Mouse (Mus musculus) kidney, embryonic 14.5 days (tissue): ENCODE results near the gene Ccdc39. TPM values are rescaled to one million over a fixed set of nuclear protein-coding genes. Genes with fewer than 3 reads are reported as not detected.
A peak's percentile ranks its signal among the peaks of the same experiment; 100 is the strongest.

Experiments
- ATAC-seq: fragments of 200-750 bp; cut with Nextera tagmentation; 2 replicates; pipeline ENCODE4 v1.8.0; 2017; ENCODE audit warnings: moderate number of reproducible peaks, mild to moderate bottlenecking, moderate TSS enrichment, moderate library complexity; ENCODE audit not compliant: low FRiP score, low TSS enrichment
- H3K27ac ChIP-seq: fragments of 300-500 bp; sonication (generic); 2 replicates; pipeline ENCODE4 v1.5.1; 2014; ENCODE audit warnings: low read depth, mild to moderate bottlenecking, low read length, moderate library complexity, mixed read lengths
- H3K27me3 ChIP-seq: fragments of 300-500 bp; sonication (generic); 2 replicates; pipeline ENCODE4 v1.6.1; 2014; ENCODE audit warnings: mild to moderate bottlenecking, low read length; ENCODE audit not compliant: control insufficient read depth, insufficient read depth
- H3K36me3 ChIP-seq: fragments of 300-500 bp; sonication (generic); 2 replicates; pipeline ENCODE4 v1.6.1; 2014; ENCODE audit warnings: low read length, mixed read lengths; ENCODE audit not compliant: control insufficient read depth, insufficient read depth
- H3K4me1 ChIP-seq: fragments of 300-500 bp; sonication (generic); 2 replicates; pipeline ENCODE4 v1.6.1; 2014; ENCODE audit warnings: low read length, mixed read lengths; ENCODE audit not compliant: control insufficient read depth, insufficient read depth
- H3K4me2 ChIP-seq: fragments of 300-500 bp; sonication (generic); replicated peaks from 2 replicates; pipeline ENCODE4 v1.6.1; 2014; ENCODE audit warnings: low read depth, mild to moderate bottlenecking, low read length
- H3K4me3 ChIP-seq: fragments of 300-500 bp; sonication (generic); 2 replicates; pipeline ENCODE4 v1.5.1; 2014; ENCODE audit warnings: mild to moderate bottlenecking, low read length
- H3K9ac ChIP-seq: fragments of 300-500 bp; sonication (generic); 2 replicates; pipeline ENCODE4 v1.6.1; 2014; ENCODE audit warnings: low read depth, mild to moderate bottlenecking, low read length, moderate library complexity
- H3K9me3 ChIP-seq: fragments of 300-500 bp; sonication (generic); 2 replicates; pipeline ENCODE4 v1.6.1; 2016; ENCODE audit warnings: low read length; ENCODE audit not compliant: control insufficient read depth
- WGBS: fragments of 180-500 bp; shearing (Covaris S2); extraction: QIAGEN DNeasy Blood & Tissue Kit; methylation state at CpG from one replicate; pipeline ENCODE4 v1.1.7; 2014; 5-methylcytosine and 5-hydroxymethylcytosine counted together
- polyA plus RNA-seq: library from polyadenylated mRNA; unstranded; fragments of >200 nt; fragmentation: Nextera tagmentation; extraction: Ambion mirVana; gene quantifications from 2 replicates; pipeline ENCODE4 v1.2.1, GENCODE M21; 2014

Ccdc39 gene
- 4.4 and 4.8 TPM in 2 replicates for polyA plus RNA-seq

GRCm38 (mm10) chr3:33843801-33844632 is at the start of gene Ccdc39:
Gene Ccdc39, minus strand, starts transcription at chr3:33844310.
- peak; percentile 94 for ATAC-seq
- peak within 1 kb of the TSS; percentile 72 for H3K9ac ChIP-seq
- H3K4me1 ChIP-seq: no peaks in the 10 kb centered on the region
- WGBS: 5% methylated on average over 26 of the region's 26 CpGs
- no peaks in the 10 kb centered on the region for H3K9me3 ChIP-seq
- H3K36me3 ChIP-seq: no peaks in the 10 kb centered on the region
- peak within 1 kb of the TSS; percentile 87 for H3K4me2 ChIP-seq
- H3K27me3 ChIP-seq: no peaks in the 10 kb centered on the region
- H3K4me3 ChIP-seq: peak within 1 kb of the TSS; percentile 54
- H3K27ac ChIP-seq: no peak within 1 kb of the TSS

GRCm38 (mm10) chr3:33893433-33893832 is 49.3 kb upstream of the Ccdc39 start:
- no peak overlapping the region for H3K4me2 ChIP-seq
- ATAC-seq: no peak
- H3K36me3 ChIP-seq: no peaks in the 10 kb centered on the region
- 92% methylated on average over 5 of the region's 5 CpGs for WGBS
- H3K27ac ChIP-seq: no peak overlapping the region
- no peaks in the 10 kb centered on the region for H3K4me1 ChIP-seq
- no peak overlapping the region for H3K4me3 ChIP-seq
- H3K9me3 ChIP-seq: no peaks in the 10 kb centered on the region
- H3K9ac ChIP-seq: no peak overlapping the region
- H3K27me3 ChIP-seq: no peaks in the 10 kb centered on the region

DNA sequence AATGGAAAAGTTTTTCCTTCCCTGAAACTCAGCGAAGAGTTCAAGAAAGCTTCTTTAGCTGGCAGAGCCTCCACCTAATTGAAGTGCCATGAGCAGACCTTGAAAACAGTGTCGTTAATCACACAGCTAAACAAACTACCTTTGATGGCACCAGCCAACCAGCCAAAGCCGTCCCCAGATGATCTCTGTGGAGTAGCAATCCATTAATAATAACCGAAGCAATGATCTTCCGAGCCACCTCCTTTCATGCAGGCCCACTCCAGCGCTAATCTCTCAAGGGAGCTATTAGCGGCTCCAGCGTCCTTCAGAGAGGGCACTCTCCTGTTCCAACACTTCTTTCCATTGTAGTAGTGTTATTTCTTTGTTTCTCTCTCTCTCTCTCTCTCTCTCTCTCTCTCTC is 43.3 kb upstream of the Ccdc39 start:
- ATAC-seq: no peak
- H3K27me3 ChIP-seq: no peaks in the 10 kb centered on the region
- no peak overlapping the region for H3K27ac ChIP-seq
- no peaks in the 10 kb centered on the region for H3K9me3 ChIP-seq
- no peak overlapping the region for H3K4me3 ChIP-seq
- H3K4me1 ChIP-seq: no peaks in the 10 kb centered on the region
- WGBS: 38% methylated on average over 8 of the region's 8 CpGs
- no peak overlapping the region for H3K9ac ChIP-seq
- H3K4me2 ChIP-seq: no peak overlapping the region
- no peaks in the 10 kb centered on the region for H3K36me3 ChIP-seq

DNA sequence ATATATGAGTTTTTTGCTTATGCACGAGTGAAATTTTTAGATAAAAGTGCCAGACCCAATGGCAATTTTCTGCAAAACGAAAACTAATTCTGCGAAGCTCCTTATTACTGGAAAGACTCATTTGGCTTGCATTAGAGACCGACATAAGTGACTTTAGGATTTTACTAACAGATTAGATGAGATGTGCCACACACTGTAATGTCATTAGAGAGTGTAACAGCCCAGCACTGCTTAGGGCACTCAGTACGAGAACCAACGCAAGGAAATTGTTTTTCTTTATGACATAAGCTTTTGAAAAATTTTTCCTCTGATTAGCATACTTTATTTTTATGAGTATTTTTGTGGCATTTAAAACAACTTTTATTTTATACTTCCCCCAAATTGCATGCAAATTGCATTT is 39.0 kb upstream of the Ccdc39 start:
- Histone ChIP-seq H3K27me3 (no peaks in the 10 kb centered on the region), H3K36me3 (no peaks in the 10 kb centered on the region), H3K9ac (no peak overlapping the region), H3K4me3 (no peak overlapping the region), H3K27ac (no peak overlapping the region), H3K9me3 (no peaks in the 10 kb centered on the region), H3K4me1 (no peaks in the 10 kb centered on the region), H3K4me2 (no peak overlapping the region)
- ATAC-seq: no peak
- WGBS: 88% methylated on average over 6 of the region's 6 CpGs

DNA sequence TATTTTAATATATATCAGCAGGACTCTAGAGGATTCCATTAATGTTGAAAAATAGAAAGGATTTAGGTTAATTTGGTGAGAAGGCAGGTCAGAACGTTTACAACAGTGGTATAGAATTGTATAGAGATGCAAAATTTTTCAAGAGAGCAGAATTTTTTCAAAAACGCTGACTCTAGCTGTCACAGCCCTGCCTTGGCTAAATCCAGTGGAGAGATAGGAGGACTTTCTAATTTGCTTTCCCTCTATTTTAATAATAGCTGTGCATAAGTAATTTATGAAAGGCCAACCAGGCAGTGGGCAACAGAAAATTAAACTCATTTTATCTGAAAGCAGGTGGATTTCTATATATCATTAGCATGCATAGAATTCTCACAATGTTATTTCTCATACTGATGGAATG is 38.6 kb upstream of the Ccdc39 start:
- H3K9me3 ChIP-seq: no peaks in the 10 kb centered on the region
- 70% methylated on average over 2 of the region's 2 CpGs for WGBS
- no peak overlapping the region for H3K9ac ChIP-seq
- H3K4me2 ChIP-seq: no peak overlapping the region
- H3K27me3 ChIP-seq: no peaks in the 10 kb centered on the region
- no peaks in the 10 kb centered on the region for H3K4me1 ChIP-seq
- H3K36me3 ChIP-seq: no peaks in the 10 kb centered on the region
- no peak overlapping the region for H3K4me3 ChIP-seq
- H3K27ac ChIP-seq: no peak overlapping the region
- no peak for ATAC-seq

GRCm38 (mm10) chr3:33878661-33879060 is 34.6 kb upstream of the Ccdc39 start:
- Histone ChIP-seq H3K27me3 (no peaks in the 10 kb centered on the region), H3K9me3 (no peaks in the 10 kb centered on the region), H3K36me3 (no peaks in the 10 kb centered on the region), H3K4me3 (no peak overlapping the region), H3K4me2 (no peak overlapping the region), H3K27ac (no peak overlapping the region), H3K9ac (no peak overlapping the region), H3K4me1 (no peaks in the 10 kb centered on the region)
- WGBS: 93% methylated on average over 6 of the region's 6 CpGs
- no peak for ATAC-seq

DNA sequence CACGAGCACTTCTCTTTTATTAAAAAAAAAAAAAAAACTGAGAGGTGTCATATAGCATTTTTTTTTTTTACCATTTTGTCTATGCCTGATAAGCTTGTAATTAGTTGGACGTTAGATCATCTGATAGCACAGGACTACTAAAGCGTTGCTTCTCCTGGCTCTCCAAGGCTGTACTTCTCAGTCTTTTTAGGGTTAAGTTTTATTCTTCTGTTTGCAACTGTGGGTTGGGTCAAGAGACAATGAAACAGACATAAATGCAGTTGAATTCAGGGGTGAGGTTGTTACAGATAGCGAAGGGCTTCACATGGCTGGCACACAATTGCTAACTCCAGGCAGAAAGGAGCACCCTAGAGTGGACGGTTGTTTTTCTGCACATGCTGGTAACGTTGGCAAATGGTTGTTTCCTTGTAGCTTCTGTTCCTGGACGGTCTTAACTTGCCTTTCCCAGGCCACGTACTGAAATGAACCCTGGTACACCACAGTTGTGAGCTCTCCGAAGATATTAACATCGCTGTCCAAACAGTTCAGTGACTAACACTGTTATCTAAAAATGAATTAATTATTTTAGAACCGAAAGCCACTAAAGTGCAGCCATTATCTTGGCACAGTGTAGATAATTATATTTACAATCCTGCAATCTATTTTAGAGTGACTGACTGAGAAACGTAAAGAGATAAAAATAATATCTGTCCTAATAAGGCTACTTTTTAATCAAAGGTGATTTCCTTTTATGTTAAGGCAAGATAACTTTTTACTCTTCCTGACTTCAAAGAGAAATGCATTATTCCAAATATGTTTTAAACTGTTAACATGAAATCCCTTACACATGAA is 30.6 kb upstream of the Ccdc39 start:
- no peak overlapping the region for H3K9ac ChIP-seq
- no peaks in the 10 kb centered on the region for H3K36me3 ChIP-seq
- no peaks in the 10 kb centered on the region for H3K27me3 ChIP-seq
- H3K4me2 ChIP-seq: no peak overlapping the region
- no peaks in the 10 kb centered on the region for H3K4me1 ChIP-seq
- no peaks in the 10 kb centered on the region for H3K9me3 ChIP-seq
- WGBS: 71% methylated on average over 12 of the region's 12 CpGs
- H3K4me3 ChIP-seq: no peak overlapping the region
- ATAC-seq: no peak
- H3K27ac ChIP-seq: no peak overlapping the region

- no peak overlapping the region for H3K27ac ChIP-seq
- 82% methylated on average over 7 of the region's 7 CpGs for WGBS
- no peak overlapping the region for H3K9ac ChIP-seq
- no peak for ATAC-seq
- no peak overlapping the region for H3K4me3 ChIP-seq
- H3K4me1 ChIP-seq: no peaks in the 10 kb centered on the region
- no peaks in the 10 kb centered on the region for H3K36me3 ChIP-seq
- no peak overlapping the region for H3K4me2 ChIP-seq
- H3K27me3 ChIP-seq: no peaks in the 10 kb centered on the region
- no peaks in the 10 kb centered on the region for H3K9me3 ChIP-seq
Observed at GRCm38 (mm10) chr3:33873837-33874236, 29.7 kb upstream of the Ccdc39 start.

DNA sequence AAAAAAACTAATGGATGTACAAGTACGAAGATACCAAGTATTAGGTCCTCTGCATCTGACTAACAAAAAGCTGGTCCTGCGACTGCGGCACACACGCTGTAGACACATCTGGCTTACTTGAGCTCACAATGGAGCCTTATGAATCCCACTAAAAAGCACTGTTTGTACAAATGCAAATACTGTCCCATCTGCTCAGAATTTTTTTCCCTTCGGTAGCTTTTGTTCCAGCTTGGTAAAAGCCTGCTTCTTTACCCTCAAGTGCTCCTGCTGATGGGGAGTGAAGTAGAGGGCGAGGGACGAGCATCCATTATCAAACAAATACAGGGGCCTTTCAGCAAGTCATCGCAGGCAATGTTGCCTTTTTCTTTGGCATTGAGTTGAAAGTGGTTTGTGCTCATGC is 29.3 kb upstream of the Ccdc39 start:
- Histone ChIP-seq H3K9me3 (no peaks in the 10 kb centered on the region), H3K27me3 (no peaks in the 10 kb centered on the region), H3K9ac (no peak overlapping the region), H3K36me3 (no peaks in the 10 kb centered on the region), H3K4me1 (no peaks in the 10 kb centered on the region), H3K4me2 (no peak overlapping the region), H3K4me3 (no peak overlapping the region), H3K27ac (no peak overlapping the region)
- no peak for ATAC-seq
- WGBS: 90% methylated on average over 8 of the region's 8 CpGs
